Mouse (Mus musculus): Measurements from ENCODE around the gene Slc43a2.
A peak's percentile ranks its signal among the peaks of the same experiment; 100 is the strongest.

DNA sequence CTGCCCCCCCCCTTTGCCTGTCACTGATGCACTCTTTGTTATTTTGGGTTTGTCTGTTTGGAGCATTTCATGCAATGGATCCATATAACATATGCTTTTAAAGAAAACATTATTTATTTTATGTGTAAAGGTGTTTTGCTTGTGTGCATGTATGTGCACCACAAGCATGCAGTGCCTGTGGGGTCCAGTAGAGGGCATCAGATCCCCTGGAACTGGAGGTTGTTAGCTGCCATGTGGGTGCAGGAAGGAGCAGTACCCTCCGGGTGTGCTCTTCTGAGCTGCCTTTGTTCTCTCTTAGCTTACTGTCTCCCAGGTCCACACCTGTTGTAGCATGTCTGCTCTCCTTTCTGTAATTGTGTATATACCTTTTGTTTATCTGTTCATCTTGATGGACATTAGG is 26.6 kb downstream of the Slc43a2 start:
- TF ChIP-seq BHLHE40 (IDR thresholded peaks at IDR 0.05; ENCODE audit: borderline replicate concordance, low read depth, low read length) (no peak), EP300 (IDR thresholded peaks at IDR 0.05; ENCODE audit: low read depth in 1 of 2, low read length in 2 of 2) (no peak), USF2 (IDR thresholded peaks at IDR 0.05; ENCODE audit: borderline replicate concordance in 1 of 2, insufficient read depth in 1 of 2, low read depth in 1 of 2, low read length in 2 of 2) (no peak), POLR2A (IDR thresholded peaks at IDR 0.05; ENCODE audit: control insufficient read depth in 1 of 2, insufficient read depth in 1 of 2, low read depth in 1 of 2, low read length in 2 of 2, poor library complexity in 1 of 2) (no peak), POLR2AphosphoS2 (IDR thresholded peaks at IDR 0.05; ENCODE audit: low read length) (no peak), RAD21 (IDR thresholded peaks at IDR 0.05; ENCODE audit: low read depth, low read length) (peak; percentile 21), TCF12 (IDR thresholded peaks at IDR 0.05; ENCODE audit: low read depth, low read length) (no peak), CTCF (IDR thresholded peaks at IDR 0.05 in 2 of 3, conservative IDR thresholded peaks at IDR 0.05 in 1 of 3; ENCODE audit: control insufficient read depth in 1 of 3, insufficient read depth in 1 of 3, low read depth in 2 of 3, low read length in 3 of 3, poor library complexity in 1 of 3, severe bottlenecking in 1 of 3) (peak; percentile 51 to 62 (median 56)), HCFC1 (IDR thresholded peaks at IDR 0.05; ENCODE audit: low read depth, low read length) (no peak), MAX (IDR thresholded peaks at IDR 0.05; ENCODE audit: low read length) (no peak), CHD2 (IDR thresholded peaks at IDR 0.05; ENCODE audit: low read length) (no peak), ZKSCAN1 (IDR thresholded peaks at IDR 0.05; ENCODE audit: low read depth, low read length) (no peak), ZNF384 (IDR thresholded peaks at IDR 0.05; ENCODE audit: low read depth, low read length) (no peak)

All from MEL (cell line).